Mouse (Mus musculus): ENCODE results near the gene Chst11.

DNA sequence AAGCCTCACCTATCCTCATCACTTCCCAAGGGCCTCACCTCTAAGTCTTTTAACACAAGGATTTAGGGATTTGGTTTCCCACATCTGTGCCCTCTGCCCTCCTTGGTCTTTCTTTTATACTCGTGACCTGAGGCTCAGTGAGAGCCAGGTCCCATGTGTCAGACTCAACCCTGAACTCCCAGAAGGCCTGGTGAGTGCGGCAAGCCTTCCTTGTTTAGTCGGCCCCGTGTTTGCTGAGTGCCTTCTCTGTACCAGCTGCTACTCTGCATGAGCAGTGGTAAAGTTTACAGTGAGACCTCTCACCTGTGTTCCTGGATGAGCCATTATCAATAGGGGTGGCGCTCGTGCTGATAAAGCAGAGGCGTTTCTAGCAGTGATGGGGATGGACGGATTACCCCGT, 134.6 kb downstream of the Chst11 start:
- TF ChIP-seq CTCF (IDR thresholded peaks at IDR 0.05) (no peak), EP300 (IDR thresholded peaks at IDR 0.05) (no peak)

Measured in lung, postnatal 0 days (tissue).